Mouse (Mus musculus) limb, embryonic 11.5 days (tissue): ENCODE data around the gene Sobp. TPM values are rescaled to one million over a fixed set of nuclear protein-coding genes. Genes with fewer than 3 reads are reported as not detected.

Source experiments
- ATAC-seq: fragments of 200-750 bp; cut with Nextera tagmentation; 2 replicates; pipeline ENCODE4 v1.8.0; 2017; ENCODE audit warnings: low read depth; ENCODE audit not compliant: insufficient number of reproducible peaks, low FRiP score, low TSS enrichment
- DNase-seq: peaks from one replicate; pipeline ENCODE4 v3.0.0-alpha.2; 2015; ENCODE audit warnings: low spot score
- H3K27ac ChIP-seq: fragments of 300-500 bp; sonication (generic); replicated peaks from 2 replicates; pipeline ENCODE4 v1.5.1; 2014; ENCODE audit warnings: low read depth, mild to moderate bottlenecking, low read length
- H3K27me3 ChIP-seq: fragments of 300-500 bp; sonication (generic); 2 replicates; pipeline ENCODE4 v1.6.1; 2014; ENCODE audit warnings: mild to moderate bottlenecking, low read length, mixed read lengths; ENCODE audit not compliant: control insufficient read depth, insufficient read depth
- H3K36me3 ChIP-seq: fragments of 300-500 bp; sonication (generic); 2 replicates; pipeline ENCODE4 v1.6.1; 2014; ENCODE audit warnings: mild to moderate bottlenecking, low read length, moderate library complexity, mixed read lengths; ENCODE audit not compliant: control insufficient read depth, insufficient read depth
- H3K4me1 ChIP-seq: fragments of 300-500 bp; sonication (generic); 2 replicates; pipeline ENCODE4 v1.6.1; 2014; ENCODE audit warnings: low read length, mixed read lengths; ENCODE audit not compliant: control insufficient read depth, insufficient read depth
- H3K4me2 ChIP-seq: fragments of 300-500 bp; sonication (generic); 2 replicates; pipeline ENCODE4 v1.6.1; 2014; ENCODE audit warnings: low read depth, mild to moderate bottlenecking, moderate library complexity; ENCODE audit not compliant: severe bottlenecking
- H3K4me3 ChIP-seq: fragments of 300-500 bp; sonication (generic); 2 replicates; pipeline ENCODE4 v1.5.1; 2014; ENCODE audit warnings: low read depth, low read length
- H3K9ac ChIP-seq: fragments of 300-500 bp; sonication (generic); 2 replicates; pipeline ENCODE4 v1.6.1; 2014; ENCODE audit warnings: mild to moderate bottlenecking, low read length
- H3K9me3 ChIP-seq: fragments of 300-500 bp; sonication (generic); 2 replicates; pipeline ENCODE4 v1.6.1; 2016; ENCODE audit warnings: low read length; ENCODE audit not compliant: control insufficient read depth
- WGBS: fragments of 180-500 bp; shearing (Covaris S2); extraction: QIAGEN DNeasy Blood & Tissue Kit; methylation state at CpG from one replicate; pipeline ENCODE4 v1.1.7; 2014; 5-methylcytosine and 5-hydroxymethylcytosine counted together
- polyA plus RNA-seq: library from polyadenylated mRNA; unstranded; fragments of >200 nt; fragmentation: Nextera tagmentation; extraction: Ambion mirVana; gene quantifications from 2 replicates; pipeline ENCODE4 v1.2.1, GENCODE M21; 2014

Sobp gene
- polyA plus RNA-seq, 1 experiment from 2014 or later, result 3.9 TPM

DNA sequence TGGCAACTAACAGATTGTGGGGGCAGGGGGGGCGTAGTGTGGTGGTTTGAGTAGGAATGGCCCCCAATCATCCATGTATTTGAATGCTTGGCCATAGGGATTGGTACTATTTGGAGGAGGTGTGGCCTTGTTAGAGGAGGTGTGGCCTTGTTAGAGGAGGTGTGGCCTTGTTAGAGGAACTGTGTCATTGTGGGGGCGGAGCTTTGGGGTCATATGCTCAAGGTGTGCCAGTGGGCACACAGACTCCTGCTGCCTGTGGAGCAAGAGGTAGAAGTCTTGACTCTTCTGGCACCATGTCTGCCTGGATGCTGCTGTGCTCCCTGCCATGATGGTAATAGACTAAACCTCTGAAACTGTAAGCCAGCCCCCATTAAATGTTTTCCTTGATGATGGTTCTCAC is 25.9 kb upstream of the Sobp start:
- Histone ChIP-seq H3K4me3 (no peak overlapping the region), H3K36me3 (no peaks in the 10 kb centered on the region), H3K27ac (no peak overlapping the region), H3K9me3 (no peaks in the 10 kb centered on the region), H3K9ac (no peak overlapping the region), H3K4me1 (no peaks in the 10 kb centered on the region), H3K4me2 (no peak overlapping the region), H3K27me3 (no peaks in the 10 kb centered on the region)
- DNase-seq (no peak), ATAC-seq (no peak)
- WGBS, result 90% methylated on average over 2 of the region's 2 CpGs

GRCm38 (mm10) chr10:43180313-43180912 is 6.1 kb upstream of the Sobp start:
- no peak overlapping the region for H3K4me3 ChIP-seq
- H3K9ac ChIP-seq, result no peak overlapping the region
- no peaks in the 10 kb centered on the region for H3K9me3 ChIP-seq
- no peak for ATAC-seq
- H3K36me3 ChIP-seq, result no peaks in the 10 kb centered on the region
- DNase-seq, result no peak
- WGBS, result 69% methylated on average over 5 of the region's 5 CpGs
- peaks cover 6% of the 10 kb centered on the region for H3K27me3 ChIP-seq
- no peaks in the 10 kb centered on the region for H3K4me1 ChIP-seq
- no peak overlapping the region for H3K27ac ChIP-seq
- no peak overlapping the region for H3K4me2 ChIP-seq

- Histone ChIP-seq H3K27me3 (peaks cover 8% of the 10 kb centered on the region), H3K27ac (no peak overlapping the region)
- peak; percentile 22; the same call in 1 of the 2 replicates for ATAC-seq
Measured at GRCm38 (mm10) chr10:43175156-43175601, 849 bp upstream of the Sobp start.

GRCm38 (mm10) chr10:43173828-43174325 is 453 bp downstream of the Sobp start:
- peaks cover 12% of the 10 kb centered on the region for H3K4me1 ChIP-seq
- peak overlapping the region; percentile 96 for H3K4me2 ChIP-seq
- DNase-seq (peak; percentile 68), ATAC-seq (peak; percentile 65; the same call in 1 of the 2 replicates)
- H3K27me3 ChIP-seq, result peaks cover 8% of the 10 kb centered on the region
- H3K27ac ChIP-seq, result 0 out of 2 replicates have a peak overlapping the region, but pooled peaks have one; percentile 24
- no peaks in the 10 kb centered on the region for H3K9me3 ChIP-seq
- peak overlapping the region; percentile 77 for H3K4me3 ChIP-seq
- under 1% methylated on average over 36 of the region's 38 CpGs for WGBS
- no peaks in the 10 kb centered on the region for H3K36me3 ChIP-seq
- H3K9ac ChIP-seq, result peak overlapping the region; percentile 83

More at GRCm38 (mm10) chr10:43175156-43175601, 849 bp upstream of the Sobp start:
- H3K36me3 ChIP-seq, result no peaks in the 10 kb centered on the region
- WGBS, result 0% methylated on average over 18 of the region's 18 CpGs
- H3K9ac ChIP-seq, result peak overlapping the region; percentile 83
- peak overlapping the region; percentile 77 for H3K4me3 ChIP-seq
- H3K9me3 ChIP-seq, result no peaks in the 10 kb centered on the region
- H3K4me2 ChIP-seq, result peak overlapping the region; percentile 96
- H3K4me1 ChIP-seq, result peaks cover 12% of the 10 kb centered on the region
- no peak for DNase-seq

- under 1% methylated on average over 53 of the region's 53 CpGs for WGBS
- no peaks in the 10 kb centered on the region for H3K9me3 ChIP-seq
- H3K27ac ChIP-seq, result no peak overlapping the region
- DNase-seq, result peak; percentile 71
- peak overlapping the region; percentile 83 for H3K9ac ChIP-seq
- H3K4me2 ChIP-seq, result peak overlapping the region; percentile 96
- no peaks in the 10 kb centered on the region for H3K36me3 ChIP-seq
- H3K4me1 ChIP-seq, result peaks cover 12% of the 10 kb centered on the region
- peak overlapping the region; percentile 77 for H3K4me3 ChIP-seq
- ATAC-seq, result no peak
- H3K27me3 ChIP-seq, result peaks cover 8% of the 10 kb centered on the region
Measured at GRCm38 (mm10) chr10:43173141-43173827, 1.0 kb downstream of the Sobp start.

DNA sequence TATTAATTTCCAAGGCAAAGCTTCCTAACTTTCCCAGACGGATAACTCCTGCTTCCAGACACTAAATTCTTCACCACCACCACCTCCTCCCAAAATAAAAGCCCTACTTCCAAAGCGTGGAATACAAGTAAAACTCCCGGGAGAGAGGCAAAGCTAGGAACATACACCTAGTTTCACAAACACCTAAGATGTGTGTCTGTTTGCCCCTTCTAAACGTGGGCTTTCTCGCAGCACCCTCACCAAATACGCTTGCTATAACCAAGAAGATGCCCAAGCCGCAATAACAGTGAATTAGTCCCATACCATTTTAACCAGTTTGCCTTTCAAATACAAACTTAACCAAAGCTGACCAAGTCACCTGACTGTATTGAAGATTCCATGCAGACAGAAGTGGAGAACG is 1.8 kb downstream of the Sobp start:
- DNase-seq (no peak), ATAC-seq (no peak)
- Histone ChIP-seq H3K9ac (no peak overlapping the region; the same call in 1 of the 2 replicates), H3K9me3 (no peaks in the 10 kb centered on the region), H3K27ac (no peak overlapping the region), H3K36me3 (no peaks in the 10 kb centered on the region), H3K4me3 (peak overlapping the region; percentile 77), H3K4me2 (peak overlapping the region; percentile 96), H3K27me3 (peaks cover 8% of the 10 kb centered on the region), H3K4me1 (peaks cover 18% of the 10 kb centered on the region)
- WGBS, result 3% methylated on average over 8 of the region's 8 CpGs

- Histone ChIP-seq H3K27ac (no peak overlapping the region), H3K36me3 (no peaks in the 10 kb centered on the region), H3K27me3 (peaks cover 8% of the 10 kb centered on the region), H3K9ac (no peak overlapping the region), H3K9me3 (no peaks in the 10 kb centered on the region), H3K4me1 (peaks cover 22% of the 10 kb centered on the region), H3K4me3 (peak overlapping the region; percentile 77), H3K4me2 (peak overlapping the region; percentile 96)
- WGBS, result 3% methylated on average over 7 of the region's 7 CpGs
- DNase-seq (peak; percentile 29), ATAC-seq (no peak)
Measured at GRCm38 (mm10) chr10:43172066-43172465, 2.3 kb downstream of the Sobp start.

- Histone ChIP-seq H3K4me3 (no peak overlapping the region), H3K4me2 (peak overlapping the region; percentile 8; the same call in 1 of the 2 replicates), H3K27ac (no peak overlapping the region; the same call in 1 of the 2 replicates), H3K9ac (no peak overlapping the region), H3K4me1 (peaks cover 22% of the 10 kb centered on the region), H3K36me3 (no peaks in the 10 kb centered on the region), H3K9me3 (no peaks in the 10 kb centered on the region), H3K27me3 (peaks cover 8% of the 10 kb centered on the region)
- DNase-seq (peak; percentile 75), ATAC-seq (peak; percentile 51; the same call in 1 of the 2 replicates)
- under 1% methylated on average over 8 of the region's 8 CpGs for WGBS
Measured at GRCm38 (mm10) chr10:43171106-43171505, 3.2 kb downstream of the Sobp start.
